Mouse (Mus musculus): ENCODE measurements around the gene Gm2042. TPM values are rescaled to one million over a fixed set of nuclear protein-coding genes. Genes with fewer than 3 reads are reported as not detected.
"Not testable (repeated sequence)": the region's sequence is repeated elsewhere in the genome, so short reads cannot be mapped to it uniquely, and the experiment has no call there.

Gene Gm2042
- not detected in 2 replicates for polyA plus RNA-seq (2012; rRNA removed)

- DNase-seq (ENCODE audit: low read depth, low spot score) = not testable (repeated sequence)
- WGBS = 72% methylated on average over 2 of the region's 2 CpGs
These were observed at the start of gene Gm2042 for GRCm38 (mm10) chr12:87953780-87954179. Gm2042 (plus strand) TSS chr12:87954080.

- WGBS = 73% methylated on average over 2 of the region's 2 CpGs
- DNase-seq (ENCODE audit: low read depth, low spot score) = not testable (repeated sequence)
These were observed 34.2 kb upstream of the Gm2042 start, which contains the start of gene Gm2035 for GRCm38 (mm10) chr12:87919721-87920120. Gm2035 (minus strand) TSS chr12:87919857.

- DNase-seq (ENCODE audit: low read depth, low spot score) = not testable (repeated sequence)
These were observed 30.1 kb downstream of the Gm2042 start for GRCm38 (mm10) chr12:87984000-87984399.

- DNase-seq (ENCODE audit: low read depth, low spot score) = not testable (repeated sequence)
- WGBS = 53% methylated on average over 3 of the region's 3 CpGs
These were observed 50.2 kb downstream of the Gm2042 start for GRCm38 (mm10) chr12:88004118-88004517.

Other genes starting within 250 kb of the Gm2042 start
- gene Gm21319, start 178.3 kb upstream of the Gm2042 start, polyA plus RNA-seq (2012; rRNA removed) = not detected in 2 replicates
- gene Gm21936, start 158.6 kb upstream of the Gm2042 start, polyA plus RNA-seq (2012; rRNA removed) = not detected in 2 replicates
- gene BB287469, start 137.5 kb upstream of the Gm2042 start, polyA plus RNA-seq (2012; rRNA removed) = not detected in 2 replicates
- not detected in 2 replicates for gene Gm2001, start 111.7 kb upstream of the Gm2042 start, polyA plus RNA-seq (2012; rRNA removed)
- gene Gm2016, start 80.0 kb upstream of the Gm2042 start, polyA plus RNA-seq (2012; rRNA removed) = not detected in 2 replicates
- not detected in 2 replicates for gene Gm2022, start 58.7 kb upstream of the Gm2042 start, polyA plus RNA-seq (2012; rRNA removed)
- gene Gm2035, start 34.2 kb upstream of the Gm2042 start, polyA plus RNA-seq (2012; rRNA removed) = not detected in 2 replicates
- not detected in 2 replicates for gene Gm2075, start 57.8 kb downstream of the Gm2042 start, polyA plus RNA-seq (2012; rRNA removed)
- not detected in 2 replicates for gene Gm6803, start 64.7 kb downstream of the Gm2042 start, polyA plus RNA-seq (2012; rRNA removed)
- not detected in 2 replicates for gene Gm2056, start 72.9 kb downstream of the Gm2042 start, polyA plus RNA-seq (2012; rRNA removed)
- gene Gm16368, start 129.6 kb downstream of the Gm2042 start, polyA plus RNA-seq (2012; rRNA removed) = not detected in 2 replicates
- not detected in 2 replicates for gene Gm10436, start 228.0 kb downstream of the Gm2042 start, polyA plus RNA-seq (2012; rRNA removed)

All from large intestine, adult 2 months (tissue).